Mouse (Mus musculus): ENCODE results near the gene Rsph1. TPM values are rescaled to one million over a fixed set of nuclear protein-coding genes. Genes with fewer than 3 reads are reported as not detected.

Rsph1 gene
- polyA plus RNA-seq, 1 experiment from 2014 or later: 1.7 TPM

DNA sequence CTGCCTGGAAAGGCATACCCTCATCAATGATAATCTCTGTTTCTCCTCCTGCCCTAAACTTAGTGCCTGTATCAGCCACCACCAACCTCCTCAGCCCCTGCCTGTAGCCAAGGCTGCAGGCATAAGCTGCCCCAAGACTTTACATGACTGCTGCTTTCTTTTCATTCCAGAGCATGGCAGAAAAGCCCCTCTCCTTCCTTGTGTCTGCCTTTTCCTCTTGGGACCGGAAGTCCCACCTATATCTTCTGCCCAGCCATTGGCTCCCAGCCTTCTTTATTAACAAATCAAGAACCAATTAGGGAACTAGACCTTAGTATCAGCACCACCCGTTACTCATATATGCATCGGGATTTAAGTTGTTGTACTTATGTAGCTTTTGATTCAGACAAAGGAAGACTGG, 10.0 kb upstream of the Rsph1 start:
- Histone ChIP-seq H3K4me2 (ENCODE audit: low read depth) (no peak overlapping the region), H3K27me3 (ENCODE audit: control insufficient read depth, insufficient read depth, low read length) (no peaks in the 10 kb centered on the region), H3K36me3 (ENCODE audit: control insufficient read depth, insufficient read depth, low read length) (no peaks in the 10 kb centered on the region), H3K4me3 (ENCODE audit: low read depth, low read length) (no peak overlapping the region), H3K27ac (ENCODE audit: low read depth, low read length) (no peak overlapping the region), H3K9me3 (ENCODE audit: control insufficient read depth, low read length) (no peaks in the 10 kb centered on the region), H3K9ac (ENCODE audit: low read length) (no peak overlapping the region), H3K4me1 (ENCODE audit: control insufficient read depth, insufficient read depth, low read length) (no peaks in the 10 kb centered on the region; the same call in 1 of the 2 replicates)
- ATAC-seq (ENCODE audit: insufficient read depth, low FRiP score, low TSS enrichment) (no peak), DNase-seq (ENCODE audit: low spot score) (no peak)
- 91% methylated on average over 3 of the region's 3 CpGs for WGBS

DNA sequence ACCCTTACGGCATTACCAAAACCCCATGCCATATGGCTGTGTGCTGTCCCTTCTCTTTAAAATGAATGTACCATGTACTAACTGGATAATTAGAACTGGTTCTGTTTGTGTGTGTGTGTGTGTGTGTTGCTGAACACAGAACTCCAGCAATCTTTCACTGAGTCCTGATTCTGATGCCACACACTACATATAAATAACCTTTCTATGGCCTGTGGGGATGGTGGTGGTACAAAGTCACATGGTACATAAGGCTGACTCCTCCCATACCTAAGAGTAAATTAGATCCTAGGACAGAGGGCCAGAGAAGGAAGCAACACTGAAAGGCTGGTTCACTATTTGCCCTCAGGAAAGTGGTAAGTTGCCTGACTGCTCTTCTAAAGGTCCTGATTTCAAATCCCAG, 9.3 kb upstream of the Rsph1 start, which contains the start of gene Slc37a1:
Gene Slc37a1, plus strand, starts transcription at position 301 of the 400 bp plus-strand sequence.
- H3K27ac ChIP-seq (ENCODE audit: low read depth, low read length): no peak within 1 kb of the TSS
- no peak within 1 kb of the TSS for H3K9ac ChIP-seq (ENCODE audit: low read length)
- H3K9me3 ChIP-seq (ENCODE audit: control insufficient read depth, low read length): no peaks in the 10 kb centered on the region
- H3K27me3 ChIP-seq (ENCODE audit: control insufficient read depth, insufficient read depth, low read length): no peaks in the 10 kb centered on the region
- WGBS: 94% methylated on average over 1 of the region's 1 CpGs
- no peaks in the 10 kb centered on the region; the same call in 1 of the 2 replicates for H3K4me1 ChIP-seq (ENCODE audit: control insufficient read depth, insufficient read depth, low read length)
- H3K36me3 ChIP-seq (ENCODE audit: control insufficient read depth, insufficient read depth, low read length): no peaks in the 10 kb centered on the region
- no peak for ATAC-seq (ENCODE audit: insufficient read depth, low FRiP score, low TSS enrichment)
- no peak for DNase-seq (ENCODE audit: low spot score)
- no peak within 1 kb of the TSS for H3K4me2 ChIP-seq (ENCODE audit: low read depth)
- H3K4me3 ChIP-seq (ENCODE audit: low read depth, low read length): no peak within 1 kb of the TSS

DNA sequence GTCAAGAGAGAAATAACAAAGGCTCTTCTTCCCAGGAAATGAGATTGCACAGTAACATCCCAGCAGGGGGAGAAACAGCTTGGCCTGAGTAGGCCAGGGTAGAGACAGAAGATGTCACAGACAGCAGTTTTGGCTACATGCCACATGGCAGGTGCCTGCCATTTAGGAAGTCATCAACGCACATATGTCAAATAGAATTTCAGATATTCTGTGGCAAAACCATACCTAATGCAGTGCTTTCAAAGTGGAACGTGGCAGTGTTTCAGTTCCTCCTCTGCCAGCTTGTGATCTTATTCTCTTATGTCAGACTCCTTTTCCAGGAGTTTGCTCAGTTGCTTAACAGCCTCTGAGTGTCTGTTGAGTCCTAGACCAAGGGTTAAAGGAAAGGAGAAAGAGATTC, 8.7 kb upstream of the Rsph1 start:
- DNase-seq (ENCODE audit: low spot score) (no peak), ATAC-seq (ENCODE audit: insufficient read depth, low FRiP score, low TSS enrichment) (no peak)
- H3K4me1 ChIP-seq (ENCODE audit: control insufficient read depth, insufficient read depth, low read length): no peaks in the 10 kb centered on the region; the same call in 1 of the 2 replicates
- H3K36me3 ChIP-seq (ENCODE audit: control insufficient read depth, insufficient read depth, low read length): no peaks in the 10 kb centered on the region
- WGBS: 84% methylated on average over 2 of the region's 2 CpGs
- H3K9me3 ChIP-seq (ENCODE audit: control insufficient read depth, low read length): no peaks in the 10 kb centered on the region
- no peaks in the 10 kb centered on the region for H3K27me3 ChIP-seq (ENCODE audit: control insufficient read depth, insufficient read depth, low read length)
- H3K4me2 ChIP-seq (ENCODE audit: low read depth): no peak overlapping the region
- H3K9ac ChIP-seq (ENCODE audit: low read length): no peak overlapping the region
- no peak overlapping the region for H3K4me3 ChIP-seq (ENCODE audit: low read depth, low read length)
- H3K27ac ChIP-seq (ENCODE audit: low read depth, low read length): no peak overlapping the region

DNA sequence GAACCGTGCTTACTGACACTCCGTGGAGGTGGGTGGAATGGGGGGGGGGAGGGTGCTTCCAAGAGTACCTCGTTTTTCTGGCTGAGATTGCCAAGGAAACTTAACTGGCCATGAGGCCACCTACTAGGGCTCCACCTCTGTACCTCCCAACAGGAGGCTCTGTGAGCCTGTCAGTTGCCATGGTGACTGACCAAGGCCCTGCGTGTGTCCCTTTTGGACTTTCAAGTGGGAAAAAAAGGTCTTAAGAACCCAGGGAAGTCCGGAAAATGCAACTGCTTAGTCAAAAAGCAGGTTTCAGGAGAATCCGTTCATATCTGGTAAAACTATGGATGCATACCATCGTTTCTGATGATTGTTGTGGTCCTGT, 5.5 kb upstream of the Rsph1 start:
- peaks cover 1% of the 10 kb centered on the region; the same call in 1 of the 2 replicates for H3K4me1 ChIP-seq (ENCODE audit: control insufficient read depth, insufficient read depth, low read length)
- H3K9me3 ChIP-seq (ENCODE audit: control insufficient read depth, low read length): no peaks in the 10 kb centered on the region
- H3K27ac ChIP-seq (ENCODE audit: low read depth, low read length): no peak overlapping the region
- no peaks in the 10 kb centered on the region for H3K27me3 ChIP-seq (ENCODE audit: control insufficient read depth, insufficient read depth, low read length)
- 17% methylated on average over 7 of the region's 7 CpGs for WGBS
- DNase-seq (ENCODE audit: low spot score) (no peak), ATAC-seq (ENCODE audit: insufficient read depth, low FRiP score, low TSS enrichment) (no peak)
- H3K36me3 ChIP-seq (ENCODE audit: control insufficient read depth, insufficient read depth, low read length): no peaks in the 10 kb centered on the region
- H3K4me3 ChIP-seq (ENCODE audit: low read depth, low read length): no peak overlapping the region
- no peak overlapping the region for H3K9ac ChIP-seq (ENCODE audit: low read length)
- H3K4me2 ChIP-seq (ENCODE audit: low read depth): no peak overlapping the region

DNA sequence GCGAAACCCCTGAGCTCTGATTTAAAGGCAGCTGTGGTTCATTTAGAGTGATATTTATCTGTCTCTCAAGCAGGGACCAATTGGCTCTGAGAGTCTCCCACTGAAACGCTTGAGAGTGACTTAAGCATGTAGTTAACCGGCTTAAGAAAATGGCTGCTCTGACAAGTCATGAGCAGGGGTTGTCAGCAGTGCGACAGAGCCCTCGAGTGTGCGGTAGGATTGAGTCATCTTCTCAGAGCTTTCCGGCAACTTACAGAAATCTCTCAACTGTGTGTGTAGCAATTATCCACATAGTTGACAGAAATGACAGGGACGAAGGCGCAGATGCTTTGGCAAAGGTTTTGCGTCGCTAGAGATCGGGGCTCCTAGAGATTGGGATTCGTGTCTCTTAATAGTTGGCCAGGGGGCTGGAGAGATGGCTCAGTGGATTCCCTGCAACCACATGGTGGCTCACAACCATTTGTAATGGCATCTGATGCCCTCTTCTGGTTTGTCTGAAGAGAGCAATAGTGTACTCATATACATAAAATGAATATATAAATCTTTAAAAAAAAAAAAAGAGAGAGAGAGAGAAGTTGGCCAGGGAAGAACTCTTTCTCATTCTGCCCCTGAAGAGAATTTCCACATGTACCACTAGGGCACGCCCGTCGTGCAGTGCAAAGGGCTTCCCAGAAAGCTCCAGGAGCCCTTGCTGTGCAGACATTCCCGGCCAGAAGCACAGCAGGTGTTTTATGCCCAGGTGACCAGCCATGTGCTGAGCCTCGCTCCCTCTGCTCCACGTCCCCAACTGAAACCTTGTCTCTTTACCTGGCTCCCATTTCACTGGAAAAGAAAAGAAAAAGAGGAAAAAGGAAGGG, 4.9 kb upstream of the Rsph1 start:
- H3K4me2 ChIP-seq (ENCODE audit: low read depth): no peak overlapping the region
- H3K27me3 ChIP-seq (ENCODE audit: control insufficient read depth, insufficient read depth, low read length): no peaks in the 10 kb centered on the region
- no peaks in the 10 kb centered on the region for H3K9me3 ChIP-seq (ENCODE audit: control insufficient read depth, low read length)
- no peaks in the 10 kb centered on the region for H3K36me3 ChIP-seq (ENCODE audit: control insufficient read depth, insufficient read depth, low read length)
- H3K27ac ChIP-seq (ENCODE audit: low read depth, low read length): no peak overlapping the region
- H3K4me3 ChIP-seq (ENCODE audit: low read depth, low read length): no peak overlapping the region
- 49% methylated on average over 19 of the region's 19 CpGs for WGBS
- peaks cover 2% of the 10 kb centered on the region; the same call in 1 of the 2 replicates for H3K4me1 ChIP-seq (ENCODE audit: control insufficient read depth, insufficient read depth, low read length)
- ATAC-seq (ENCODE audit: insufficient read depth, low FRiP score, low TSS enrichment) (no peak), DNase-seq (ENCODE audit: low spot score) (no peak)
- no peak overlapping the region for H3K9ac ChIP-seq (ENCODE audit: low read length)

DNA sequence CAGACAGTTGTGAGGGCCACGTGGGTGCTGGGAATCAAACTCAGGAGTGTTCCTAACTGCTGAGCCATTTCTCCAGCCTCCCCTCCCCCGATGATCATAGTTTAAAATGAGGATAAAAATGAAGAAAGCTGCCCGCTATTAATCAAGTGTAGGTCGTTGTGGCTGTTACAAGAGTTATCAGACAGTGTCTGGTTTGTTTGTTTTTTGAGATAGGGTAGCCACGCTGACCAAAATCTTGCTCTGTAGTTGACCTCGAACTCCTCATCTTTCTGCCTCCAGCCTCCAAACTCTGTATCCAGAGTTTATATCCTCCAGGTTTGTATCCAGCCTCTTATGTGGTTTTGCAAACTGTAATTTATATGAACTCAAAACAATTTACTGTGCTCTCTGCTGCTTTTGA, 3.1 kb upstream of the Rsph1 start:
- Histone ChIP-seq H3K27ac (ENCODE audit: low read depth, low read length) (no peak overlapping the region), H3K4me1 (ENCODE audit: control insufficient read depth, insufficient read depth, low read length) (peaks cover 2% of the 10 kb centered on the region; the same call in 1 of the 2 replicates), H3K27me3 (ENCODE audit: control insufficient read depth, insufficient read depth, low read length) (0 out of 2 replicates have a peak, but pooled peaks cover under 1% of the 10 kb centered on the region), H3K4me3 (ENCODE audit: low read depth, low read length) (no peak overlapping the region), H3K9ac (ENCODE audit: low read length) (no peak overlapping the region), H3K4me2 (ENCODE audit: low read depth) (no peak overlapping the region), H3K36me3 (ENCODE audit: control insufficient read depth, insufficient read depth, low read length) (no peaks in the 10 kb centered on the region), H3K9me3 (ENCODE audit: control insufficient read depth, low read length) (no peaks in the 10 kb centered on the region)
- ATAC-seq (ENCODE audit: insufficient read depth, low FRiP score, low TSS enrichment) (no peak), DNase-seq (ENCODE audit: low spot score) (no peak)
- 81% methylated on average over 6 of the region's 6 CpGs for WGBS

DNA sequence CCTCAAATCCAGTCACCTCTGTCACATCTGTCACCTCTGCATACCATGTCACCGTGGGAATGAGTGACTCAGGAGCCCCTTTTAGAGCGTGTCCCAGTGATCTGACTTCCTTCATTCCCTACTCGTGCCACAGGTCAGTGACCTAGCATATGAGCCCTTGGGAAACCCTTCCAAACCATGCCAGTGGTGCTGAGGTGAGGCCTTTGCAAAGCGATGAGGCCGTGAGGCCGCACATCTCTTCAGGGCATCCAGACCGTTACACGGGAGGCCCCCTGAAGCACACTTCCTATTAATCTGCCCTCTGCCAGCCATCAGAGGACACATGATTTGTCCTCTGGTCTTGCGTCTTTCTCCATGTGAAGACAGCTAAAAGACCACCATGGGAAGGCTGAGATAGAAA, 2.4 kb upstream of the Rsph1 start:
- Histone ChIP-seq H3K4me1 (ENCODE audit: control insufficient read depth, insufficient read depth, low read length) (peaks cover 2% of the 10 kb centered on the region; the same call in 1 of the 2 replicates), H3K4me3 (ENCODE audit: low read depth, low read length) (no peak overlapping the region), H3K27ac (ENCODE audit: low read depth, low read length) (no peak overlapping the region), H3K9ac (ENCODE audit: low read length) (no peak overlapping the region), H3K4me2 (ENCODE audit: low read depth) (no peak overlapping the region), H3K36me3 (ENCODE audit: control insufficient read depth, insufficient read depth, low read length) (no peaks in the 10 kb centered on the region), H3K9me3 (ENCODE audit: control insufficient read depth, low read length) (no peaks in the 10 kb centered on the region), H3K27me3 (ENCODE audit: control insufficient read depth, insufficient read depth, low read length) (0 out of 2 replicates have a peak, but pooled peaks cover 2% of the 10 kb centered on the region)
- ATAC-seq (ENCODE audit: insufficient read depth, low FRiP score, low TSS enrichment) (no peak), DNase-seq (ENCODE audit: low spot score) (no peak)
- WGBS: 84% methylated on average over 9 of the region's 9 CpGs

DNA sequence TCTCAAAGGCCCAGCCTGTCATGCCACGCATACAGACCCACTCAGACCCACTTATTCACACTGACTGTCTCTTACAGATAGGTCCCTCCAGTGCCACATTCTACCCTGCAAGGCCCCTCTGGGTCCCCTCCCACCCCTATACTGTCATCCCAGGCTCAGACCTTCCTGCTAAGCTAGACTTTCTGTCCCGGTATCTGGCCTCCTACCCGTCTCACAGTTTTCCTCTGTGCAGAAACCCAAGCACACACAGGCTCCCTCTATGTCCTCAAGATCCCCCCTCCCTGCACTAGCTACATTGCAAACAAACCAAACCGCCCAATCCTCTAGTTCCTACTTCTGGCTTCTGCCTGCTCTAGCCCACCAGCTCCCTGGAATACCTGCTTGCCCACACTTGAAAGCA, 748 bp upstream of the Rsph1 start:
- no peak overlapping the region for H3K9ac ChIP-seq (ENCODE audit: low read length)
- no peak overlapping the region for H3K4me3 ChIP-seq (ENCODE audit: low read depth, low read length)
- WGBS: 77% methylated on average over 4 of the region's 4 CpGs
- H3K36me3 ChIP-seq (ENCODE audit: control insufficient read depth, insufficient read depth, low read length): no peaks in the 10 kb centered on the region
- H3K9me3 ChIP-seq (ENCODE audit: control insufficient read depth, low read length): no peaks in the 10 kb centered on the region
- 0 out of 2 replicates have a peak, but pooled peaks cover 2% of the 10 kb centered on the region for H3K27me3 ChIP-seq (ENCODE audit: control insufficient read depth, insufficient read depth, low read length)
- H3K4me1 ChIP-seq (ENCODE audit: control insufficient read depth, insufficient read depth, low read length): peaks cover 2% of the 10 kb centered on the region; the same call in 1 of the 2 replicates
- H3K27ac ChIP-seq (ENCODE audit: low read depth, low read length): no peak overlapping the region
- DNase-seq (ENCODE audit: low spot score) (no peak), ATAC-seq (ENCODE audit: insufficient read depth, low FRiP score, low TSS enrichment) (no peak)
- H3K4me2 ChIP-seq (ENCODE audit: low read depth): no peak overlapping the region

Data from neural tube, embryonic 11.5 days (tissue).